Comparison of ENCODE assay signal across 20 mouse cellular contexts in the genomic region with DNA sequence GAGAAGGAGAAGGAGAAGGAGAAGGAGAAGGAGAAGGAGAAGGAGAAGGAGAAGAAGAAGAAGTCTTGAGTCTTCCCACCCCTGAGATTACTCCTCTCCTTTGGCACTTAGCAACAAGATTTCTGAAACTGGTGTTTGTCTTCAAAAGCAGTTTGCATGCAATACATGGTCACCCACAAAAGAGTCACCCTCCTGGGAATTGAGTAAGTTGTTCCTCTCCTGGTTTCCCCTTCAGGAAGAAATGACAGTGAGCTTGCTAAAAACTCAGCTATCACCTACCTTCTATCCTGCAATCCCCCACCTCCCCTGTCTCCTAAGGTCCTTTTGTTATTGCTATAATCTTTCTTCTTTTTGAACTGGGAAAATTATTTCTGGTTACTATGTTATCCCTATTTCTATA.
"Had no signal": no experiment of that assay in that cellular context is flagged by ENCODE, and none has a peak within 500 bp of the region (broad histone marks: within the 10 kb centered on the region; RNA-seq: fewer than 3 reads in every experiment).

No protein-coding gene starts in this region.

- H3K36me3 ChIP-seq: midbrain, embryonic 10.5 days; midbrain, embryonic 12.5 days; neural tube, embryonic 13.5 days; neural tube, embryonic 15.5 days had no signal

- H3K4me3 ChIP-seq: midbrain, embryonic 10.5 days; midbrain, embryonic 12.5 days; myocyte; neural tube, embryonic 13.5 days; neural tube, embryonic 15.5 days had no signal

- ATAC-seq: midbrain, embryonic 16.5 days had no signal

- H3K4me2 ChIP-seq: lung, embryonic 14.5 days; midbrain, embryonic 12.5 days; neural tube, embryonic 13.5 days; neural tube, embryonic 15.5 days had no signal

- H3K9ac ChIP-seq: lung, embryonic 14.5 days; midbrain, embryonic 12.5 days; neural tube, embryonic 13.5 days; neural tube, embryonic 15.5 days had no signal

- H3K27me3 ChIP-seq: midbrain, embryonic 12.5 days; neural tube, embryonic 13.5 days; neural tube, embryonic 15.5 days had no signal

- DNase-seq: lung, adult 18-20 months; lung, embryonic 14.5 days; lung, postnatal 14 days; lung, postnatal 36 days; midbrain, embryonic 14.5 days; retina, postnatal 1 day; right cerebral cortex, adult 18-20 months; right cerebral cortex, postnatal 25 days; right cerebral cortex, postnatal 4 days; spleen, adult 18-20 months; thymus, adult 18-20 months; thymus, postnatal 14 days; thymus, postnatal 36 days had no signal

- H3K9me3 ChIP-seq: midbrain, embryonic 10.5 days; midbrain, embryonic 12.5 days; neural tube, embryonic 13.5 days; neural tube, embryonic 15.5 days had no signal

- H3K4me1 ChIP-seq: midbrain, embryonic 12.5 days; neural tube, embryonic 13.5 days; neural tube, embryonic 15.5 days had no signal

- H3K27ac ChIP-seq: macrophage; midbrain, embryonic 10.5 days; midbrain, embryonic 12.5 days; neural tube, embryonic 13.5 days; neural tube, embryonic 15.5 days had no signal
